Mouse (Mus musculus) C2C12 (cell line): ENCODE measurements around the gene Olfr263.

Experiments used
- CEBPB ChIP-seq: IDR thresholded peaks from one replicate; pipeline ENCODE4 v1.6.1; 2011; ENCODE audit warnings: low read depth, mild to moderate bottlenecking, control low read depth, moderate library complexity
- CTCF ChIP-seq: IDR thresholded peaks from one replicate; pipeline ENCODE4 v1.5.1; 2011; ENCODE audit not compliant: control insufficient read depth, insufficient read depth, insufficient read length
- MAX ChIP-seq: IDR thresholded peaks from one replicate; pipeline ENCODE4 v1.6.1; 2011; ENCODE audit warnings: mild to moderate bottlenecking, control low read depth
- MYOD1 ChIP-seq: IDR thresholded peaks from one replicate; pipeline ENCODE4 v1.6.1; 2011; ENCODE audit warnings: low read depth; ENCODE audit not compliant: control insufficient read depth, insufficient read length
- USF1 ChIP-seq: IDR thresholded peaks from one replicate; pipeline ENCODE4 v1.6.1; 2011; ENCODE audit warnings: low read depth, mild to moderate bottlenecking, control low read depth, moderate library complexity

DNA sequence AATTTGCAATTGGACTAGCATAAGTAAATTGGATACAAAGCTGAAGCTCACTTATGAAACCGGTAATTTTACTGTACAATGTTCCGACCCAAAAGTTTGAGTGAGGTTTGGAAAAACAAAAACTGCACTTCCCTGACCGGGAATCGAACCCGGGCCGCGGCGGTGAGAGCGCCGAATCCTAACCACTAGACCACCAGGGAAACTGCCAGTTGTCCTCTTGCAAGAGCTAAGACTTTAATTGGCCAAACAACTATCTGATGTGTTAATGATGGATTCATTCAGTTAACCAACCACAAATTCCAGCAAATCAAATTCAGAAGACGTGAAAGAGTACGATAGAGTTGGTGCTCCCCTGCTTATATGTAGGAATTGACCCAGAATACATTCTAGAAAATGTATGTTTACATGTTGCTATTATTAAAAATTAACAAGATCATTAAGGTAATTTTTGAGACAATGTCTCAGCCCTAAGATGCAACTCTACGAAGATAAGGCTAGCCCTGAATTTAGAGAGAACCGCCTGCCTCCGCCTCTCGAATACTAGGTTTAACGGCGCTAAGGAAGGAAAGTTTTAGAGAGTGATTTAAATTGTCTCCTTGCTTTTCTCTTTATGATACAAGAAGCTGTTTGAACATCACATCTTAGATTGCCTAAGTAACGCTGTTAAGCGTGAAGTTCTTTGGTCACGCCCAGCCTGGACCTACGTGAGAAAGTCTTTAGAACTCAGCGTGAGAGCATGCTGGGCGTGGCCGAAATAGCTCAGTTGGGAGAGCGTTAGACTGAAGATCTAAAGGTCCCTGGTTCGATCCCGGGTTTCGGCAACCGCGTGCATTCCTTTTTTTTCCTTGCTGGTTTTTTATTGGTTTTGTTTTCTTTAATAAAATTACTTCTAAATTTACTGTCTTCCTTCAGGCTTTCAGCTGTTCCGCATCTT, 31.5 kb downstream of the Olfr263 start:
- TF ChIP-seq MAX = no peak
- no peak for TF ChIP-seq CTCF
- no peak for TF ChIP-seq CEBPB
- no peak for TF ChIP-seq MYOD1
- TF ChIP-seq USF1 = no peak
